Mouse (Mus musculus): ENCODE data around the gene Sema5a.

- TF ChIP-seq POLR2A (IDR thresholded peaks at IDR 0.05; ENCODE audit: borderline replicate concordance, control insufficient read depth, low read depth, low read length) (no peak), CTCF (IDR thresholded peaks at IDR 0.05; ENCODE audit: control insufficient read depth, insufficient read depth, low read length) (no peak)
Measured at GRCm38 (mm10) chr15:32574327-32574726, 329.7 kb downstream of the Sema5a start.
